Mouse (Mus musculus): ENCODE results near the gene Pak4.
A peak's percentile ranks its signal among the peaks of the same experiment; 100 is the strongest.
"Not testable (repeated sequence)": the region's sequence is repeated elsewhere in the genome, so short reads cannot be mapped to it uniquely, and the experiment has no call there.

Gene Pak4

GRCm38 (mm10) chr7:28597642-28598446 is at the start of gene Pak4, which contains the start of gene Samd4b:
Gene Pak4 (minus strand): TSS chr7:28598185.
Gene Samd4b (minus strand): TSS chr7:28598144.
- DNase-seq: peak; percentile 100

GRCm38 (mm10) chr7:28647016-28647415 is 49.0 kb upstream of the Pak4 start:
- DNase-seq: peak; percentile 47

GRCm38 (mm10) chr7:28645947-28646475 is 48.0 kb upstream of the Pak4 start:
- no peak for DNase-seq

- no peak for DNase-seq
Measured at GRCm38 (mm10) chr7:28645366-28645765, 47.4 kb upstream of the Pak4 start.

GRCm38 (mm10) chr7:28641546-28641945 is 43.6 kb upstream of the Pak4 start:
- DNase-seq: no peak

GRCm38 (mm10) chr7:28637511-28637910 is 39.5 kb upstream of the Pak4 start:
- no peak for DNase-seq

GRCm38 (mm10) chr7:28634128-28634527 is 36.1 kb upstream of the Pak4 start:
- DNase-seq: no peak

- DNase-seq: no peak
Measured at GRCm38 (mm10) chr7:28631073-28631472, 33.1 kb upstream of the Pak4 start, which contains the start of gene Acp7. Gene Acp7 (minus strand): TSS chr7:28631332.

GRCm38 (mm10) chr7:28624791-28625190 is 26.8 kb upstream of the Pak4 start:
- no peak for DNase-seq

GRCm38 (mm10) chr7:28619098-28619715 is 21.2 kb upstream of the Pak4 start:
- DNase-seq: no peak

- DNase-seq: no peak
Measured at GRCm38 (mm10) chr7:28605951-28606350, 8.0 kb upstream of the Pak4 start.

- DNase-seq: not testable (repeated sequence)
Measured at GRCm38 (mm10) chr7:28603788-28604187, 5.8 kb upstream of the Pak4 start.

- DNase-seq: no peak
Measured at GRCm38 (mm10) chr7:28603136-28603535, 5.2 kb upstream of the Pak4 start.

GRCm38 (mm10) chr7:28601668-28602067 is 3.7 kb upstream of the Pak4 start:
- DNase-seq: peak; percentile 67

GRCm38 (mm10) chr7:28601029-28601428 is 3.0 kb upstream of the Pak4 start:
- DNase-seq: peak; percentile 83

- no peak for DNase-seq
Measured at GRCm38 (mm10) chr7:28598951-28599350, 966 bp upstream of the Pak4 start.

GRCm38 (mm10) chr7:28597277-28597570 is 761 bp downstream of the Pak4 start:
- DNase-seq: no peak

- no peak for DNase-seq
Measured at GRCm38 (mm10) chr7:28596436-28597276, 1.3 kb downstream of the Pak4 start.

GRCm38 (mm10) chr7:28595751-28596435 is 2.1 kb downstream of the Pak4 start:
- DNase-seq: no peak

GRCm38 (mm10) chr7:28593206-28594111 is 4.5 kb downstream of the Pak4 start:
- no peak for DNase-seq

- DNase-seq: no peak
Measured at GRCm38 (mm10) chr7:28591862-28592261, 6.1 kb downstream of the Pak4 start.

- DNase-seq: no peak
Measured at GRCm38 (mm10) chr7:28587644-28588043, 10.3 kb downstream of the Pak4 start.
